10 mouse cellular contexts compared by ENCODE assay signal in genomic region chr8:11277602-11278051, GRCm38 (mm10). TPM values are rescaled to one million over a fixed set of nuclear protein-coding genes. Genes with fewer than 3 reads are reported as not detected.
DNase-seq lines count a peak whose midpoint lies in the region.
"Had no signal": no experiment of that assay in that cellular context is flagged by ENCODE, and none has a peak within 500 bp of the region (broad histone marks: within the 10 kb centered on the region; RNA-seq: fewer than 3 reads in every experiment).

No protein-coding gene starts in this region.

- peak; percentile 98 for DNase-seq in heart, adult 11 months
- no peak for DNase-seq in heart, postnatal 4 days
- peak; percentile 55 for DNase-seq in 3T3-L1 (ENCODE audit: low read depth, low spot score)
- peak; percentile 72 for DNase-seq in heart, adult 9 months (ENCODE audit: low spot score in 2 of 2)
- peak; percentile 54 to 60 for DNase-seq in kidney, postnatal 36 days
- DNase-seq in cerebellum, postnatal 25 days, result no peak
- no peak for DNase-seq in right cerebral cortex, adult 2 months (ENCODE audit: low spot score in 2 of 2)
- DNase-seq in frontal cortex, postnatal 10 days (ENCODE audit: low spot score in 2 of 2), result no peak
- DNase-seq: adrenal gland, postnatal 25 days; liver, embryonic 13.5 days had no signal

RNA-seq across cellular contexts. Expression of gene Col4a2, which starts 35.0 kb away (rescaled TPM):
- total RNA-seq in heart, postnatal 4 days (2021), result 100 to 1,000 TPM; 558 to 588 TPM

RNA-seq across cellular contexts. Expression of gene Col4a1, which starts 35.0 kb away (rescaled TPM):
- total RNA-seq in heart, postnatal 4 days (2021), result 1,000 to 10,000 TPM; 1,026 to 1,084 TPM

Comparison
In these comparisons a context has a peak if more than half of its experiments do, and no peak if none do; other contexts are left out.
1. DNase-seq: peak in heart, adult 11 months (single experiment), 3T3-L1 (single experiment), heart, adult 9 months (2 of 2) and kidney, postnatal 36 days (2 of 2); none in heart, postnatal 4 days (single experiment), cerebellum, postnatal 25 days (0 of 2), right cerebral cortex, adult 2 months (0 of 2) and frontal cortex, postnatal 10 days (0 of 2).